Mouse (Mus musculus): Measurements from ENCODE around the gene Cd82.

The Cd82 gene

DNA sequence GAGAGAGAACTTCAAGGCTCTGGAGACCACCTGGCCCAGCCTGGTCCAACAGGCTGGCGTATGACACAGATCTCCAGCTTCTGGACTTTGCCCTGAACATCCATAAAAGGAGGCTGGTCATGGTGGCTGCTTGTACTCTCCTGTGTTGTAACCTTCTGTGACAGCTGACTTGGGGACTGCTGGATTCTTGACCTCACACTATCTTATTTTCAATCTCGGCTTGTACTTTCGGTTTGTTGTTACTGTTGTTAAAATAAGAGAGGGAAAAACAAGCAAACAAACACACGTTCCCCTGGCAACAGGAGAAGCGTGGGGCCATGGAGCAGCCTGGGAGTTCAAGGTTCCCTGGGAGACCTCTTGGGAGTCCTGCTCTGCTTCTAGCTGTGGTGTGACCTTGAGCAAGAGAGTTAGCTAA lies 17.7 kb downstream of the Cd82 start:
- DNase-seq (ENCODE audit: low spot score), result no peak

DNA sequence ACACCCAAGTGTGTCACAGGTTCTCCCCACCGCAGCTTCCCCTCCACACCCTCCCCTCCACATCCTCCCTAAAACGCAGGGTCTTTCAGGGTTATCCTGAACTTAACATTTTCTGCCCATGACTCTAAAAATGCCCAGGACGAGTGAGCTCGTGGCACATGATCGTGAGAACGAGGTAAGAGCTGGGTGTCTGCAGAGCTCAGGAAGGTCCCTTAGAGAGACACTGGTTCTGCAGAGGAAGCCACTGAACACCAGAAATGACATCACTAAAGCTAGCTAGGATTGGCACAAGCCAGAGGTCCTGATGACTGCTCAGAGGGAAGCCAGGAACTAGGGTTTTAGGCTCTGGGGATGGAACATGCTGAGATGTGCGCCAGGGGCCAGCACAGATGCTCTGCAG lies 18.7 kb downstream of the Cd82 start:
- DNase-seq (ENCODE audit: low spot score), result no peak

DNA sequence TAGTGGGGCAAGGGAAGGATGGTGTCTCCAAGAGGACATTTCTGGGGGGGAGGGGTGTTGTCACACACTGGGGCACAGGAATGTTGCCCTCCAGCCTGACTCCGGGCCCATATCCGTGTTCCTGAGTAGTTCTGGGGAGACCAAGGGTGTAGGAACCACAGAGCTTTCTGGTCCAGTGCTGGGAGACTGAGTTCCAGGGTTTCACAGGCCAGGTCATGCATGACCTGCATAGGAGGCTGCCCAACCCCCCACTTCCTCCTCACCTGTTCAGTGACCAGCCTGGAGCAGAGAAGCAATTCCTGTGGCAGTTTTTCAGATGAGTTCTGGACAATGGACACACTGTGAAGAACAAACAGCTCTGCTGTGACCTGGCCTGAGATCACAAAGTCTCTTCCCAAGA lies 19.8 kb downstream of the Cd82 start:
- no peak for DNase-seq (ENCODE audit: low spot score)

DNA sequence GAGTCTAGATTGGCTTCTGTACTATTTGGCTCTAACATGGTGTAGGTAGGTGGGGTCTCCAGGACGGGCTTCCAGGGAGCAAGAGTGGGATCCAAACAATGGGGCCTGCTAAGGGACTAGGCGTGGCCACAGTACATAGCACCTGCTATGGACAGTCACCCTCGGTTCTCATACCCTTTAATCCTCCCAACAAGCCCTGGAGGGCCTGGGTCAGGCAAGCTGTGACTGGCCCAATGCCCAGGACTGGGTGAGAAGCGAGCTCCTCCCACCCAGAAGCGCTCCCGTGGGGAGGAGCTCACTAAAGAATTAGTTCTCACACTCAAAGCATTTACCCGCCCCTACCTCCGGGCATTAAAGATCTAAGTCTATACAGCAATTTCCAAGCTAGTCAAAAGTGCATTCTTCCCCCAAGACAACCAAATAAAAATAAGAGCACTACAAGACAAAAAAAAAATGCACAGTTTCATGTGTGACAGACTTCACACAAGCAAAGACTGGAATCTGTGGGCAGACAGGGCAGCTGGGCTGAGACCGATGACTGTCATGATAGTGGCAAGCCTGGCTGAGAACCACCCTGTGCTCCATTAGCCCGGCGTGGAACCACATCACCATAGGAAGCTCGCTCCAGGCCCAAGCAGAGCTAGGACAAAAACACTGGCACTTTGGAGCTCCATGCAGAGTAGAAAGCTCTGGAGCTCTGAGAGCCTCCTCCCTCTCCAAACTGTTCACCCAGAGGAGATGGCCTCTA lies 23.0 kb downstream of the Cd82 start:
- no peak for DNase-seq (ENCODE audit: low spot score)

DNA sequence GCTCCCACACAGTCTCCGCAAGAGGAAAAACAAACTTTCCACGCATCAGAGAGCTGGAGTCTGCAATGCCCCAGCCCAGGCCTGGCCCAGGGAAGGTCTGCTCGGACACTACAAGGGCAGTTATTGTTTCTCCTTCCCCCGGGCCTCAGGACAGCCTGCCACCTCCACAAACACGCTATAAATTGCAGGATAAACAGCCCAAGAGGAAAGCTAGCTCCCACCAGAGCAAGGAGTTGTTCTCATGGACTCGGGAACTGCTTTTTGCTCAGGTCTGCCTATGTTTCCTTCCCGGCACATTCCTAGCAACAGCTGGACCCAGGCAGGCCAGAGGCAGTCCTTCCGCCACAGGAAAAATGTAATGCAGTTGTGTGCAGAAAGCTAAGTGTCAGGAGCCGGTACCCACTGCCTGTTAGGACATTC lies 23.6 kb downstream of the Cd82 start:
- no peak for DNase-seq (ENCODE audit: low spot score)

DNA sequence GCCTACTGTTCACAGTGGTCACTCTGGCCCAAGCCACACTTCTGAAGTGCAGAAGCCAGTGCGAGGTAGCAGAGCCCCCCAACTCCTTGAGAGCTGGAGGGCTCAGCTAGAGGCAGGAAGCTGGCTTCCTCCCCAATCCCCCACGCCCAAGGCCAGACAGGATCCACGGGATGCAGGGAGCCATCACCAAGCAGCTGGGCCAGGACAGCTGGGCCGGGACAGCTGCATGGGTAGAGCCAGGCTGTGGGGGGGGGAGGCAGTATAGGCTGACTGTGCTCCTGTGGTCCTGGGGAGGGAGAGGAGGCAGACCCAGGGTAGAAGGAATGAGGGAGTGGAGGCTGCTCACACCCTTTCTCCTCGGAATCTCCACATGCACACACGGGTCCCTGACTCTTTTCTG lies 24.6 kb downstream of the Cd82 start:
- no peak for DNase-seq (ENCODE audit: low spot score)

DNA sequence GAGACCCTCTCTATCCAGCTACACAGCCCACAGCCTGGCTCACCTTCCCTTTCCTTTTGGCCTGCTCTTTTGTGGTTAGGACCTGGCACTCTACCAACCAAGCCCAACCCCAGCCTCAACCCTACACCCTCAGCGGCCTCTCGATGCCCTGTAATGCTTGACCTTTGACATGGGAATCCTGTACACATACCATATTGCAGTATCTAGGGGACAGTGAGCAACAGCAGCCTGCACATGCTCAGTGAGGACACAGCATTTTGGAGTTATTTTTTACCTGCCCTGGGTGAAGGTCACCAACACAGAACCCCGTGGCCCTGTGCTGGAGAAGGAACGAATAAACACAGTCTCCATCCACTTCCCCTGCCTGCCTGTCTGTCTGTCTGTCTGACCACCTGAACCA lies 27.4 kb downstream of the Cd82 start:
- no peak for DNase-seq (ENCODE audit: low spot score)

DNA sequence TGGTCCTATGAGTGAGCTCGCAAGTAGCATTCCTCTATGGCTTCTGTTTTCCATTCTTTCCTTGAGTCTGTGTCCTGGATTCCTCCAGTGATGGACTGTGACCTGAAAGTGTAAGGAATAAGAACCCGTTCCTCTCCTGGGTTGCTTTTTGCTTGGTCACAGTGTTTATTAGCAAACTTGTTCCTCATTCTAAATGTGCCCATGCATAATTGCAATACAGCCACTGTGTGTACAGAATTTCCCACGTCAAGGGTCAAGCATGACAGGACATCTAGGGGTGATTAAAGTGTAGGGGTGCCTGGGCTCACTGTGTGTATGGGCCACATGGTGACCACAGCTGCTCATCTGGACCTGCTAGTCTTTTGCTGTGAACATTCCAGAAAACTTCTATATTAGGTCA lies 28.0 kb downstream of the Cd82 start:
- DNase-seq (ENCODE audit: low spot score), result no peak

DNA sequence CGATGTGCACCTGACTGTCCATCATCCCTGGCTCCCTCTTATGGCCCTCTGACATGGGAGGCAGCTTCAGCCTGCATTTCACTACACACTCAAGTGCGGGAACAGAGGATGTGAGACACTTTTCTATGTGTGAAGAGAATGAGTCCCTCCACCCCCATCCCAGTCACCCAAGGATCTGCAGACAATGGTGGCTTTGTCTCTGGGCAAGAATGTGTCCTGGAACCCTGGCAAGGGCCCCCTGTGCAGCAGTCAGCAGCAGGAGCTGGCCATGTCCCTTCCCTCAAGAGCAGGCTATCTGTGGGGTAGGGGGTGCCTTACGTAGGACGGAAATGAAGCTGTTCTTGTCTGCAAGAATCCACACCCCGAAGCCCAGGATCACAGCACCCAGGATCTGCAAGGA lies 29.4 kb downstream of the Cd82 start:
- no peak for DNase-seq (ENCODE audit: low spot score)

DNA sequence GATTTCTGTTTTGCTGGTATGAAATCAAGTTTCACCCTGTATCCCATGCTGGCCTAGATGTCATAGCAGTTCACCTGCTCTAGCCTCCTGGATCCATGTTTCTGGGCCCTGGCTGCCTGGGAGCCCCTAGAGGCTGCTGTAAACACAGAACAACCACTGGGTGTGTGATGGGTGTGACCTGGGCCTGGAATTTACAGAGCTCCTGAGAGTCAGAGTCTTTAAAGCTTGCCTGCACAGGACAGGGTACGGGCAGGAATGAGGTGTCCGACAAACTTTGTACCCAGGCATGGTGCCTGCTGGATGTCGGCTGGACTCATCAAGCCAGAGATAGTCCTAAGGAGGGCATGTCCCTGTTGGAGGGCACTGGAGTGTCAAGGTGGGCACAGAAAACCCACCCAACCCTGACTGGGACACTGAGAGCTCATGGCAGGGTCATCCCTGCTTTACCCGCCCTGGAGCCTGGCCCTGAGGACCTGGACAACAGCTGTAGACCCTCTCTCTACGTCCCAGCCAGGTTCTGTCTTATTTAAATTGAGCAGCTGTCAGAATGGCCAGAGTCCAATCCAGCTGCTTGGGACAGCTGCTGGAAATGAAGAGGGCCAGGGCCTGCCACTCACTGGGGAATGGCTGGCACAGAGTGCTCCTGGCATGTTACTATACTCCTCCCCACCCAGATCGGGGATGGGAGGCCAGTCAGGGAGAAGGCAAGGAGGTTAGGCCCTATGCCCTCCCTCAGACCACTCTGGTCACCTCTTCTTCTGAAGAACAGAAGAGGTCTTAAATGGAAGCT lies 30.1 kb downstream of the Cd82 start:
- no peak for DNase-seq (ENCODE audit: low spot score)

DNA sequence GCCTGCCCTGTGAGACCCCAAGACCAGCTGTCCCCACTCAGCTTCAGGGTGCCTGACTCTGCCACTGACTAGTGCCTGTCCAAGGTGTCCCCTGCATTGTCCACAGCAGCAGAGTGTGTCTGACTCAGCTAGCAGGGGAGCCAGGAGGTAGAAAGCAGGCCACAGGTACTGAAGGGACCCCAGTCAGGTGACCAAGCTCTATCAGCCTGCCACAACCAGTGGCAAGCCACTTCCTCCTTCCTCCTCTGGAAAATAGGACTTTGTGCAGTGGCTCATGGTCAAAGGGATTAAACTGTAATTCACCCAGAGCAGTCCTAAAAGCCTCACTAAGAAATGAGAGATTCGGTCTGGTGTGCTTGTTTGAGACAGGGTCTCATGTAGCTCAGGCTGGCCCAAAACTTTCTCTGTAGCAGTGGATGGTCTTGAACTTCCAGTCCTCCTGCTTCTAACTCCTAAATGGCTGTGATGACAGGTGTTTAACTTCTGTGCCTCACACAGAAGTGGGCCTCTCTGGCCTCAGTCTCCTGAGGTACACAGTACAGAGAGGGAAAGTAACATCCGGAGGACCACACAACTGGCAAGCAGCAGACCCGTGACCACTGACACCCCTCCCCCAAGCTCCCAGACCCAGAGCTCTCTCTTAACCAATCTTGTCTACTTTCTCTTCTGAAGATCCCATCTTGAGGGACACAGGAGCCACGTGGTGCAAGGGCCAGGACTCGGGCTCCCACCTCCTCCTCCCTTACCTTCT lies 31.2 kb downstream of the Cd82 start:
- DNase-seq (ENCODE audit: low spot score), result no peak

DNA sequence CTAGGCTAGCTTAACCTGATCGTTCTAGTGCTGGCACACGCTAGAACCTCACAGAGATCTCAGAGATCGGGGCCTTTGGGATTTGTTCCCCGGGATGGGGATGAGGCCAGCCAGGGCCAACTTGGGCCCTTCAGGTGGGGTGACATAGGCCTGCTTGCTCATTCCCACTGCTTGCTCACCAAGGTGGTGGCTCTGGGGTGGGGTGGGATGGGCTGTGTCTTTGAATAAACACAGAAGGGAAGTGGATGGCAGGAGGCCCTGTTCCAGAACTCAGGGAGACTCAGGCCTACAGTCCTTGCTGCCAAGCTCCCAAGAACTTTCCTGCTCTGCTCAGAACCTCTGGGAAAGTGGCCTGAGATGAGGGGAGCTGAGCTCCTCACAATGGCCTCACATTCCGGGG lies 31.9 kb downstream of the Cd82 start:
- no peak for DNase-seq (ENCODE audit: low spot score)

DNA sequence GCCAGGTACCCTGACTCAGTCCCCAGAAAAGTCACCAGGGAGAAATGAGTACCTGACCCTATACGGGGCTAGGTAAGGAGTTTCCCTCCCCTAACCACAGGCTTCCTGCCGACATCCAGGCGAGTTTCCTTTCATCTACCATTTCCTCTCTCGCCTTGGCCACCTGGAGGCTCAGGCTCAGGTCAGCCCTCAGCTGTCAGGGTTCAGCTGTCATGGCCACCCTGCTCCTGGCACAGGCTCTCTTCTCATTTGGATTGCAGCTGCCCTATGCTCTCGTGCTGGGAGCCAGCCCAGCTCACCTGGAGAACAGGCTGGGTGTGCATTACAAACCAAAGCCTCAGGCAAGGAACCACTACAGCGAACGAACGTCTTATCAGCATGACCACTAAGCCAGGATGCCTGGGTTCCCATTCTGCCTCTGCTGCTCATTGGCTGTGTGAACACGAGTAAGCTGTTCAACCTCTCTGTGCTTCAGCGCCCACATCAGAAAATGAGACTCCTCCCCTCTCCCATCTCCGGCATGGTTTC lies 34.9 kb downstream of the Cd82 start:
- DNase-seq (ENCODE audit: low spot score), result no peak

DNA sequence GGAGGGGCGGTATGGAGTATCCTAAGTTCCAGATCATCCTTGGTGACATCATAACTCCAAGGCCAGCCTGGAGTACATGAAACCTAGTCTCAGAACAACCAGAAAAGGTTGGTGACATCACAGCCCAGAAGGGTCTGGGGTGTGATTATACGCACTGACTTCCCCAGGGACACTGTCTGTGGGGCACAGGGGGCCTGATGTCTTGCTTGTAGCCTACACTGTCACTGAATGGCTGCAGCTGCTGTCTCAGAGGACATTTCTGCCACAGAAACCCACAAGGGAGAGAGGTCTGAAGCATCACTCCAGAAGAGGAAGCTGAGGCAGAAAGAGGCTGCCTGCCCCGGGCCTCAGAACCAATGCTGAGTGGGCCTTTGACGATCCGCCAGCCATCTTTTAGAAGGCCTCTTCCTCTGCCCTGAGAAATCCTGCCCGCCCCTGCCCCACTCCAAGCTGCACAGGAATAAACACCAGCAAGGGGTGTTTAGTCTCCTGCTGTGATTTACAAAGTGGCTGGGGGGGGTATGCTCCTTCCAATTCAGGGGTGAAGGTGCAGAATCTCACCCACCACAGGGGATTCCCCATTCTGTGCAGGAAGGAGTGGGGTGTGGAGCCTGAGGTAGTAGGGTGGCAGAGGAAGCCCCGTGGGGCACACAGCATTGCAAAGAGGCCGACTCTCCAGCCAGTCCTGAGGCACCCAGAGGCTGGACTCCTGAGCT lies 35.8 kb downstream of the Cd82 start:
- DNase-seq (ENCODE audit: low spot score), result no peak

DNA sequence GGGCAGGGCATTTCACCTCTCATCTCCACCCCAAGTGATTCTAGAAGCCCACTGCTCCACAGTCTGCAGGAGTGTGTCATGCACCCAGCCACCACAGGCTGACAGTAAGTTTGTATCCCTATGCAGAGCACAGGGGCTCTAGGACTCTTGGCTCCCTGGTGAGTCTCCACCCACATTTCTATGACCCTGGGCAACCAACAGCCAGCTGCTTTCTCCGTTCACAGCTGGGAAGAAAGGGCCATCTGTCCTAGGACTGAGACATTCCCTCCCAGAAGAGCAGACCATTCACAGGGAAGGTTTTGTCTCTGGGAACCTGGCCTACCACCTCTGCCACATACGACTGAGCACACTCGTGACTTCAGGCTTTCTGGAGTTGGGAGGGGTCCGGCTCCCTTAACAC lies 37.1 kb downstream of the Cd82 start:
- DNase-seq (ENCODE audit: low spot score), result no peak

DNA sequence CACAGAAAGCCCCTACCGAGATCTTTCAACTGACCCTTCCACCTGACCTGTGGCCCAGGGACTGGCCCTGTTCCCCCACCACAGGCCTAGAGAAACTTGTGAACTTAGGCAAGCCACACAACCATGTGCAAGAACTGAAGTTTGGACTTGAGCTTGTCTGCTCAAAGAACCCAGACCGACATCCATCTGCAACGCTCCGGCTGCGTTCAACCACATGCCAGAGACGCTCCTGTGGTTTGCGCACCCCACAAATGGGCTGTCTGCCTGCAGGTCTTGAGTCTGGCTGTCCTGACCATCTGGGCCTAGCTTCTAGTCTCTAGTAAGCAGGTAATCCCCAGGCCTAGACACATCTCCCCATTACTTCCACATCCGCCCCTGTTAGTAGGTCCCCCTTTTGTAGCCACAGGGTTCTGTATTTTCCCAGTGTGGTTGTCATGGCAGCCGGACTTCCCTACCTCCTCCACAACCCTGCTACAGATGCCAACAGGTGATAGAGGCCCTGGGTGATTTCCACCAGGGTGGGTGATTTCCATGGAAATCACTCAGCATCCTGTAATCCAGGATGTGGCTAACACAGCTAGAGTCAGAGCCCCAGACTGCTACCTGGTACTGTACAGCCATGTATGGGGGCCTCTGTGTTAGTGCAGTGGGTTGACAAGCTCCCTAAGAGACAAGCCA lies 38.5 kb downstream of the Cd82 start:
- DNase-seq (ENCODE audit: low spot score), result no peak

DNA sequence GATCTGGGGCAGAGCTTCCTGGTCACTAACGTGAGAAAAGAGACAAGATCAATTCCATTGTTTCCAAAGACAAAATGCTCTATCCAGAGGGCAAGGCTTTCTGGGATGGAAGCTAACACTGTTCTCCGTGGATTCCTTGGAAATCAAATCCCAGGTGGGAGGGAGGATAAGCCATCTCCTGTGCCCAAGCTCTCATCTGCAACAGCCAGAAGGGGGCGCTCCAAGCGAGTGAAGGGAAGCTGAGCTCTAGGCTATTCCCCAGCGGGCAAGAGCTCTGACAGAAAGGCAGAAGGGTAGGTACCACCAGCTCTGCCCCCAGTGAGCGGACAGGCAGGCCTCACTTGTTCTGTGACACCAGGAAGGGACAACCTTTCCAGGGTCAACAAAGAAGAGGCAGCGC lies 41.6 kb downstream of the Cd82 start:
- DNase-seq (ENCODE audit: low spot score), result peak; percentile 53

DNA sequence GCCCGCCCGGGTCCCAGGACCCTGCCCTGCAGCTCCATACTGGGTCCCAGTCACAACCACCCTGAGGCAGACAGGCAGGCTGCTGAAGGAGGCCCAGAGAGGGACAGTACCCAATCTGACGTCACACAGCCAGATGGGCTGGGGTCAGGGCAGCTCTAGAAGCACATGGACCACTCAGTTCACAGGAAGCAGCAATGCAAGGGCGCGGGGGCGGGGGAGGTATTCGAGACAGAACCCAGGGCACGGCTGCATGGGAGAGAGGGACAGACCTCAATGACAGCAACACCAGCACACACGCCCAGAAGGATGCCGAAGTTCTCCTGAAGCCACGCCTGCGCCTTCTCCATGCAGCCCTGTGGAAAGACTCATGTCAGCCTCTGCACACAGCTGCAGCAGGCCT lies 43.0 kb downstream of the Cd82 start:
- no peak for DNase-seq (ENCODE audit: low spot score)

DNA sequence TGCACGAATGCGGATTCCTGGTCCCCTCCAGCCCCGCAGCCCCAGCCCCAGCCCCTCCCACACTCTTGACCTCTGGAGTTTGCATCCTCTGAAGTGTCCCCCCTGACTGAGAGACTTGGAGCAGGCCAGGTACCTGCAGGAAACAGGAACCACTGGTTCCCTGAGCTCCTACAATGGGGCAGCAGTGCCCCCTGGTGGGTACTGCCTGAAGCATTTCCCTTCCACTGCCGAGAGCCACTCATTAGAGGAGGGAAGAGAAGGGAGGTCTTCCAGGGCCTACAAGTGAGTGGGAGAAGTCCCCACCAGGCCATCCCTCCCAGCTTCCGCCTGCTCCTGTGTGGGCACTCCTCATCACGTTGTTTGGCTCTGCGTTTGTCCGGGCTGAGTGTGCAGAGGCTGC lies 44.5 kb downstream of the Cd82 start:
- DNase-seq (ENCODE audit: low spot score), result peak; percentile 50

DNA sequence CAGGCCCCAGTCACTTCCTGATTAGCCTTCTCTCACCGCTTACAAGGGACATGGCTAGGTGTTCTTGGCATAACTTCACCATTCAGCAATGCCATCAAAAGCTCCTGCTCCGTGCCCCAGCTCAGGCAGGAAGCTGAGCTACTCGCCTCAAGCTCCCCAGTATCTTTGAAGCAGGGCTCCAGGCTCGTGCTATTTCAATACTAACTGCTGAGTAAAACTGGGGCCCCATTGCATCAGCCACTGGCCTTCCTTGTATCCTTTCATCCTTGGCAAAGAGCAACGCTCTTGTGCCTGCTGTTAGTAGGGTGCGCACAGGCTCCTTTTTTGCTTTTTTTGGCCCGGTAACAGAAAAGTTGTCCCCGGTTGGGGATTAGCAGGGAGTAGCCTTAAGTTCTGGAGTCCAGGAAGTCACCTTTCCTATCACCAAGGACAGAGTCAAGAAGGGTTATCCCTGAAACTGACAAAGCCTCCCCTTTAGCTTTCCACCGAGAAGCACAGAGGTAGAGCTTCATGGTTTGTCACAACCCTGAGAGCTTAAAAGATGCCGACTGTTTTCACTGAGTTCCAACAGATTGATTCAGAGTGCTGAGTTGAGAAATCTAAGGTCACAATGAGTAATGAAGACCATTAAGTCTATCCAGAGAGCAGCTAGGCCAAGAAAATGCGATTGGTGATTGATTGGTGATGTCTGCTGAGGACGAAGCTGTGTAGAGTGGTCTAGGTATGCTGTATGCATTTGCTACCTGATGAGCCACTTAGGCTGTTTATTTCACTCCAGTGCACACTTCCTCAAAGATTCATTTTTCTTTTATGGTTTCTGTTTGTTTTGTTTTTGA lies 45.8 kb downstream of the Cd82 start:
- no peak for DNase-seq (ENCODE audit: low spot score)

DNA sequence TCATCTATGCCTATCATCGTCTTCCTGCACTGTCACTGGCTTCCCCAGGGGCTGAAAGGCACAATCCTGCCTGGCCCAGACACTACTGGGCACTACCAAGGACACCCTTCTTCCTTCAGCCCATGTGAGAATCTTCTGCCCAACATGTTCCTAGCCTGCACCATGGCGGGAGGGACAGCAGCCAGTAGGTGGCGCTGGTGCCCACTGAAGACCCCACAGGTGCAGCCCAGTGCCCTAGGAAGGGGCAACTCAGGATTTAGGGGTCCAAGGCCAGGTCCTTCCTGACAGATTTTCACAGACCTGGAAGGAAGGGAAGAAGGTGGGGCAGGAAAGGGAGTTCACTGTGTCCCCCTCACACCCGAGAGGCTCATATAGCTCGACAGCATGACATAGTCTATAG lies 47.7 kb downstream of the Cd82 start:
- no peak for DNase-seq (ENCODE audit: low spot score)
